ENCODE assay signal across 16 mouse cellular contexts in the genomic region with DNA sequence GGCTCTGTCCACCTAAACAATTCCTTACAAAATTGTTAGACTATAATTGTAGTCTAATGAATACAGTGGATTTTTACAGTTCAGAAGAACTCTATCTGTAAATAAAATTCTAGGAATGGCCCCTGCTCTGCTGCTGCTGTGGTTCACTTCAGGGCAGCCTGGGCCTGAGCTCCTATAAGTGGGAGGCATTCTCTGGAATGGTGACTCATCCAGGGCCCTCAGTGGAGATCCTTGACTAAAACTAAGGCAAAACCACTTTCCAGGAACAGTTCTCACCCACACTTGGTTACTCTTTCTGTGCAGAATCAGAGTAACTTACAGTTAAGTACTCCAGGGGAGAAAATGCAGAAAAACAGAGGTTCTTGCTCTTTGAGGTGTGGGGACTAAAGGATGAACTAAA.
A peak's percentile ranks its signal among the peaks of the same experiment; 100 is the strongest.
DNase-seq lines count a peak whose midpoint lies in the region; TF ChIP-seq lines count a peak whose summit lies in the region.
"Had no signal": no experiment of that assay in that cellular context is flagged by ENCODE, and none has a peak within 500 bp of the region (broad histone marks: within the 10 kb centered on the region; RNA-seq: fewer than 3 reads in every experiment).

No protein-coding gene starts in this region.

- TF ChIP-seq CTCF in layer of hippocampus, adult 2 months (conservative IDR thresholded peaks at IDR 0.05): no peak

- peak; percentile 44 to 74 for DNase-seq in frontal cortex, adult 2 months (ENCODE audit: extremely low spot score in 1 of 2, low spot score in 1 of 2)
- DNase-seq in frontal cortex, postnatal 25 days (ENCODE audit: low spot score in 2 of 2): no peak
- DNase-seq in right cerebral cortex, postnatal 25 days: peak; percentile 25
- DNase-seq in right cerebral cortex, postnatal 4 days: no peak
- peak; percentile 20 to 50 for DNase-seq in left cerebral cortex, adult 9 months (ENCODE audit: low spot score in 2 of 2)
- DNase-seq in cerebellum, postnatal 36 days: no peak
- no peak for DNase-seq in layer of hippocampus, adult 2 months (ENCODE audit: low spot score in 2 of 2)
- DNase-seq: cerebellum, postnatal 14 days; heart, adult 18-20 months; lung, postnatal 14 days had no signal

- H3K4me3 ChIP-seq in layer of hippocampus, adult 2 months: no peak overlapping the region
- H3K4me3 ChIP-seq: forebrain, embryonic 13.5 days; intestine, embryonic 15.5 days; kidney, embryonic 15.5 days; limb, embryonic 15.5 days; neural tube, embryonic 12.5 days had no signal

- H3K27ac ChIP-seq in layer of hippocampus, adult 2 months: no peak overlapping the region
- H3K27ac ChIP-seq: forebrain, embryonic 13.5 days; hindbrain, embryonic 14.5 days; intestine, embryonic 15.5 days; kidney, embryonic 15.5 days; limb, embryonic 15.5 days; neural tube, embryonic 12.5 days had no signal

Comparison
In these comparisons a context has a peak if more than half of its experiments do, and no peak if none do; other contexts are left out.
1. DNase-seq: peak in frontal cortex, adult 2 months (2 of 2), right cerebral cortex, postnatal 25 days (single experiment) and left cerebral cortex, adult 9 months (2 of 2); none in frontal cortex, postnatal 25 days (0 of 2), right cerebral cortex, postnatal 4 days (single experiment), cerebellum, postnatal 36 days (0 of 2) and layer of hippocampus, adult 2 months (0 of 2).